Mouse (Mus musculus): ENCODE results near the gene Bcas3.

DNA sequence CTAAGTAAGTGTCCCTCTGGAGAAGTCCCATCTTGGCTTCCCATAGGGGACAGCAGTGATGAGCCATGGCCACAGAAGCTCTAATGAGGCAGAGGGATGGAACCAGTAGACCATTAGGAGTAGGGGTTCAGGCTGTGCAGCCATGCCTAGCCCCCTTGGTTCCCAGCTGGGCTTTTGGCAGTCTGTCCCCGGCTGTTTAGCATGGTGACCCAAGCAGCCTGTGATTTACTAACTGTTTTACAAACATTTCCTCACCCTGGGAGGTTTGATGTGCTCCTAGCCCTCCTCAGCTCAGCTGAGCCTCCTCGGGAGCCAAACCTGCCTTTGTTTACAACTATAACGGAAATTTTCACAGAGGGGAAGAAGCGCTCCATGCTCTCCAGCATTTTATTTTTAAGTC lies 322.3 kb downstream of the Bcas3 start:
- TF ChIP-seq POLR2A (IDR thresholded peaks at IDR 0.05; ENCODE audit: low read depth, low read length) (no peak), CTCF (IDR thresholded peaks at IDR 0.05; ENCODE audit: extremely low read depth, insufficient read depth, insufficient read length, insufficient replicate concordance) (no peak)
